Mouse (Mus musculus): Measurements from ENCODE around the gene Tldc2. TPM values are rescaled to one million over a fixed set of nuclear protein-coding genes. Genes with fewer than 3 reads are reported as not detected.

Tldc2 gene
- total and polyA plus RNA-seq, 3 experiments, result not detected

GRCm38 (mm10) chr2:157072316-157072990 is 14.4 kb upstream of the Tldc2 start:
- Histone ChIP-seq H3K4me1 (ENCODE audit: control insufficient read depth in 1 of 2, insufficient read depth in 2 of 2) (peaks cover 29 to 60% of the 10 kb centered on the region in 2 experiments), H3K4me3 (replicated peaks in 1 of 3; ENCODE audit: low read depth in 2 of 3, low read length in 2 of 3, poor library complexity in 1 of 3) (no peak overlapping the region), H3K4me2 (ENCODE audit: insufficient read depth, low read depth, poor library complexity, severe bottlenecking) (no peak overlapping the region), H3K36me3 (replicated peaks in 1 of 2; ENCODE audit: control insufficient read depth in 1 of 2, insufficient read depth in 1 of 2, low read length in 1 of 2) (no peaks in the 10 kb centered on the region), H3K9me3 (replicated peaks; ENCODE audit: low read length) (no peaks in the 10 kb centered on the region), H3K79me2 (replicated peaks; ENCODE audit: control insufficient read depth, extremely low read depth, insufficient read depth, poor library complexity, severe bottlenecking) (no peaks in the 10 kb centered on the region), H3K27me3 (replicated peaks) (peaks cover 5% of the 10 kb centered on the region), H3K9ac (ENCODE audit: insufficient read depth, low read depth) (no peak overlapping the region), H3K27ac (ENCODE audit: insufficient read depth, low read depth) (no peak overlapping the region)
- TF ChIP-seq CHD1 (IDR thresholded peaks at IDR 0.05; ENCODE audit: low read depth, low read length), result no peak
- TF ChIP-seq RAD21 (IDR thresholded peaks at IDR 0.05; ENCODE audit: low read depth, low read length), result no peak
- no peak for TF ChIP-seq E2F4 (IDR thresholded peaks at IDR 0.05; ENCODE audit: insufficient replicate concordance, low read depth, low read length)
- TF ChIP-seq ETS1 (conservative IDR thresholded peaks at IDR 0.05; ENCODE audit: low read depth, low read length), result no peak
- no peak for TF ChIP-seq TBP (conservative IDR thresholded peaks at IDR 0.05; ENCODE audit: low read depth, low read length)
- no peak for TF ChIP-seq JUND (conservative IDR thresholded peaks at IDR 0.05; ENCODE audit: low read depth, low read length)
- no peak for TF ChIP-seq CTCF (conservative IDR thresholded peaks at IDR 0.05 in 1 of 2, IDR thresholded peaks at IDR 0.05 in 1 of 2; ENCODE audit: low read depth in 2 of 2, low read length in 2 of 2)
- no peak for TF ChIP-seq RCOR1 (conservative IDR thresholded peaks at IDR 0.05; ENCODE audit: low read depth, low read length)
- no peak for TF ChIP-seq GABPA (IDR thresholded peaks at IDR 0.05; ENCODE audit: insufficient replicate concordance, low read depth, low read length)
- TF ChIP-seq BHLHE40 (IDR thresholded peaks at IDR 0.05; ENCODE audit: low read depth, low read length), result no peak
- no peak for DNase-seq (ENCODE audit: extremely low read depth)
- in situ Hi-C loops (cut with MboI; ENCODE audit: low pct_ligation_motif_present, low pct_unique_long_range_greater_than_20kb, low sequenced_read_pairs) (no loop called here), dilution Hi-C loops (cut with MboI; ENCODE audit: extremely low pct_ligation_motif_present, extremely low pct_unique_long_range_greater_than_20kb, low sequenced_read_pairs) (no loop called here)

- Histone ChIP-seq H3K4me3 (replicated peaks in 1 of 3; ENCODE audit: low read depth in 2 of 3, low read length in 2 of 3, poor library complexity in 1 of 3) (no peak overlapping the region), H3K4me2 (ENCODE audit: insufficient read depth, low read depth, poor library complexity, severe bottlenecking) (no peak overlapping the region), H3K27me3 (replicated peaks) (peaks cover 15% of the 10 kb centered on the region), H3K36me3 (replicated peaks in 1 of 2; ENCODE audit: control insufficient read depth in 1 of 2, insufficient read depth in 1 of 2, low read length in 1 of 2) (no peaks in the 10 kb centered on the region), H3K79me2 (replicated peaks; ENCODE audit: control insufficient read depth, extremely low read depth, insufficient read depth, poor library complexity, severe bottlenecking) (no peaks in the 10 kb centered on the region), H3K27ac (ENCODE audit: insufficient read depth, low read depth) (no peak overlapping the region), H3K4me1 (ENCODE audit: control insufficient read depth in 1 of 2, insufficient read depth in 2 of 2) (peaks cover 32 to 64% of the 10 kb centered on the region in 2 experiments), H3K9ac (ENCODE audit: insufficient read depth, low read depth) (no peak overlapping the region), H3K9me3 (replicated peaks; ENCODE audit: low read length) (no peaks in the 10 kb centered on the region)
- TF ChIP-seq HCFC1 (IDR thresholded peaks at IDR 0.05; ENCODE audit: low read depth, low read length) (no peak), ZC3H11A (IDR thresholded peaks at IDR 0.05; ENCODE audit: low read depth, low read length) (no peak), JUN (IDR thresholded peaks at IDR 0.05; ENCODE audit: insufficient read depth, low read depth, low read length) (no peak), TCF12 (IDR thresholded peaks at IDR 0.05; ENCODE audit: low read depth, low read length) (no peak), MXI1 (IDR thresholded peaks at IDR 0.05; ENCODE audit: low read depth, low read length) (no peak), MAX (IDR thresholded peaks at IDR 0.05; ENCODE audit: low read length) (no peak), E2F4 (IDR thresholded peaks at IDR 0.05; ENCODE audit: insufficient replicate concordance, low read depth, low read length) (no peak), NRF1 (IDR thresholded peaks at IDR 0.05; ENCODE audit: low read depth, low read length) (no peak), POLR2AphosphoS2 (IDR thresholded peaks at IDR 0.05; ENCODE audit: low read depth, low read length) (no peak), SMC3 (IDR thresholded peaks at IDR 0.05; ENCODE audit: low read depth, low read length) (no peak)
- dilution Hi-C loops (cut with MboI; ENCODE audit: extremely low pct_ligation_motif_present, extremely low pct_unique_long_range_greater_than_20kb, low sequenced_read_pairs) (no loop called here), in situ Hi-C loops (cut with MboI; ENCODE audit: low pct_ligation_motif_present, low pct_unique_long_range_greater_than_20kb, low sequenced_read_pairs) (no loop called here)
- no peak for DNase-seq (ENCODE audit: extremely low read depth)
Observed at GRCm38 (mm10) chr2:157073378-157074052, 13.3 kb upstream of the Tldc2 start.

Data from CH12.LX (cell line).